Mouse (Mus musculus): ENCODE results near the gene Tuba8. TPM values are rescaled to one million over a fixed set of nuclear protein-coding genes. Genes with fewer than 3 reads are reported as not detected.

The Tuba8 gene
- polyA plus RNA-seq, 1 experiment from 2014 or later: 0.32 TPM

GRCm38 (mm10) chr6:121236386-121236785, 25.9 kb downstream of the Tuba8 start:
- Histone ChIP-seq H3K9ac (ENCODE audit: low read depth, low read length) (no peak overlapping the region), H3K4me1 (replicated peaks; ENCODE audit: insufficient read depth, low read length) (no peaks in the 10 kb centered on the region), H3K4me3 (replicated peaks; ENCODE audit: low read depth, low read length) (no peak overlapping the region), H3K9me3 (replicated peaks; ENCODE audit: low read length) (no peaks in the 10 kb centered on the region), H3K36me3 (ENCODE audit: insufficient read depth, low read length) (no peaks in the 10 kb centered on the region), H3K27ac (no peak overlapping the region), H3K27me3 (ENCODE audit: insufficient read depth, low read length) (no peaks in the 10 kb centered on the region), H3K4me2 (ENCODE audit: low read length) (no peak overlapping the region)
- 90% methylated on average over 2 of the region's 2 CpGs for WGBS
- ATAC-seq (replicated peaks; ENCODE audit: low FRiP score, low read depth) (no peak), DNase-seq (ENCODE audit: low spot score) (no peak)
- TF ChIP-seq CTCF (IDR thresholded peaks at IDR 0.05; ENCODE audit: low read depth): no peak

GRCm38 (mm10) chr6:121238209-121238608, 27.7 kb downstream of the Tuba8 start:
- no peaks in the 10 kb centered on the region for H3K9me3 ChIP-seq (replicated peaks; ENCODE audit: low read length)
- no peaks in the 10 kb centered on the region for H3K4me1 ChIP-seq (replicated peaks; ENCODE audit: insufficient read depth, low read length)
- no peak overlapping the region for H3K27ac ChIP-seq
- no peak overlapping the region for H3K9ac ChIP-seq (ENCODE audit: low read depth, low read length)
- 91% methylated on average over 4 of the region's 4 CpGs for WGBS
- H3K27me3 ChIP-seq (ENCODE audit: insufficient read depth, low read length): no peaks in the 10 kb centered on the region
- TF ChIP-seq CTCF (IDR thresholded peaks at IDR 0.05; ENCODE audit: low read depth): no peak
- no peak overlapping the region for H3K4me2 ChIP-seq (ENCODE audit: low read length)
- no peak overlapping the region for H3K4me3 ChIP-seq (replicated peaks; ENCODE audit: low read depth, low read length)
- H3K36me3 ChIP-seq (ENCODE audit: insufficient read depth, low read length): no peaks in the 10 kb centered on the region
- DNase-seq (ENCODE audit: low spot score): no peak
- no peak for ATAC-seq (replicated peaks; ENCODE audit: low FRiP score, low read depth)

GRCm38 (mm10) chr6:121241780-121242179, 31.3 kb downstream of the Tuba8 start:
- Histone ChIP-seq H3K27ac (no peak overlapping the region), H3K9ac (ENCODE audit: low read depth, low read length) (no peak overlapping the region), H3K4me2 (ENCODE audit: low read length) (no peak overlapping the region), H3K4me1 (replicated peaks; ENCODE audit: insufficient read depth, low read length) (no peaks in the 10 kb centered on the region), H3K4me3 (replicated peaks; ENCODE audit: low read depth, low read length) (no peak overlapping the region), H3K36me3 (ENCODE audit: insufficient read depth, low read length) (no peaks in the 10 kb centered on the region), H3K27me3 (ENCODE audit: insufficient read depth, low read length) (no peaks in the 10 kb centered on the region), H3K9me3 (replicated peaks; ENCODE audit: low read length) (no peaks in the 10 kb centered on the region)
- DNase-seq (ENCODE audit: low spot score) (no peak), ATAC-seq (replicated peaks; ENCODE audit: low FRiP score, low read depth) (no peak)
- TF ChIP-seq CTCF (IDR thresholded peaks at IDR 0.05; ENCODE audit: low read depth): no peak
- WGBS: 60% methylated on average over 2 of the region's 2 CpGs

- no peaks in the 10 kb centered on the region for H3K9me3 ChIP-seq (replicated peaks; ENCODE audit: low read length)
- no peak for TF ChIP-seq CTCF (IDR thresholded peaks at IDR 0.05; ENCODE audit: low read depth)
- 18% methylated on average over 10 of the region's 10 CpGs for WGBS
- no peak overlapping the region for H3K27ac ChIP-seq
- no peak overlapping the region; the same call in 1 of the 2 replicates for H3K4me2 ChIP-seq (ENCODE audit: low read length)
- H3K9ac ChIP-seq (ENCODE audit: low read depth, low read length): no peak overlapping the region
- H3K4me1 ChIP-seq (replicated peaks; ENCODE audit: insufficient read depth, low read length): no peaks in the 10 kb centered on the region
- DNase-seq (ENCODE audit: low spot score): peak; percentile 54
- no peak overlapping the region for H3K4me3 ChIP-seq (replicated peaks; ENCODE audit: low read depth, low read length)
- no peaks in the 10 kb centered on the region for H3K36me3 ChIP-seq (ENCODE audit: insufficient read depth, low read length)
- ATAC-seq (replicated peaks; ENCODE audit: low FRiP score, low read depth): no peak
- no peaks in the 10 kb centered on the region for H3K27me3 ChIP-seq (ENCODE audit: insufficient read depth, low read length)
Measured at GRCm38 (mm10) chr6:121243161-121243560, 32.7 kb downstream of the Tuba8 start.

- Histone ChIP-seq H3K9ac (ENCODE audit: low read depth, low read length) (peak within 1 kb of the TSS; percentile 48), H3K9me3 (replicated peaks; ENCODE audit: low read length) (no peaks in the 10 kb centered on the region), H3K27ac (no peak within 1 kb of the TSS; the same call in 1 of the 2 replicates), H3K4me1 (replicated peaks; ENCODE audit: insufficient read depth, low read length) (no peaks in the 10 kb centered on the region), H3K27me3 (ENCODE audit: insufficient read depth, low read length) (no peaks in the 10 kb centered on the region), H3K4me3 (replicated peaks; ENCODE audit: low read depth, low read length) (peak within 1 kb of the TSS; percentile 67), H3K36me3 (ENCODE audit: insufficient read depth, low read length) (no peaks in the 10 kb centered on the region), H3K4me2 (ENCODE audit: low read length) (peak within 1 kb of the TSS; percentile 60)
- DNase-seq (ENCODE audit: low spot score): peak; percentile 95
- 5% methylated on average over 35 of the region's 35 CpGs for WGBS
- peak; percentile 90 for ATAC-seq (replicated peaks; ENCODE audit: low FRiP score, low read depth)
- no peak for TF ChIP-seq CTCF (IDR thresholded peaks at IDR 0.05; ENCODE audit: low read depth)
Measured at GRCm38 (mm10) chr6:121245127-121246036, 34.9 kb downstream of the Tuba8 start, which contains the start of gene Usp18. Gene Usp18 (plus strand): TSS chr6:121245906.

- Histone ChIP-seq H3K9ac (ENCODE audit: low read depth, low read length) (peak overlapping the region; percentile 48), H3K4me2 (ENCODE audit: low read length) (peak overlapping the region; percentile 60), H3K27ac (no peak overlapping the region), H3K9me3 (replicated peaks; ENCODE audit: low read length) (no peaks in the 10 kb centered on the region), H3K36me3 (ENCODE audit: insufficient read depth, low read length) (no peaks in the 10 kb centered on the region), H3K4me1 (replicated peaks; ENCODE audit: insufficient read depth, low read length) (no peaks in the 10 kb centered on the region), H3K4me3 (replicated peaks; ENCODE audit: low read depth, low read length) (peak overlapping the region; percentile 67), H3K27me3 (ENCODE audit: insufficient read depth, low read length) (no peaks in the 10 kb centered on the region)
- no peak for DNase-seq (ENCODE audit: low spot score)
- no peak for TF ChIP-seq CTCF (IDR thresholded peaks at IDR 0.05; ENCODE audit: low read depth)
- peak; percentile 31; the same call in 1 of the 2 replicates for ATAC-seq (replicated peaks; ENCODE audit: low FRiP score, low read depth)
- WGBS: 12% methylated on average over 4 of the region's 4 CpGs
Measured at GRCm38 (mm10) chr6:121246037-121246361, 35.5 kb downstream of the Tuba8 start.

Data from kidney, postnatal 0 days (tissue).